Mouse (Mus musculus) olfactory bulb, adult 2 months (tissue): Measurements from ENCODE around the gene Nrxn3.

Experiments
- CTCF ChIP-seq: fragments of 200-500 bp; IDR thresholded peaks from 2 replicates; pipeline ENCODE4 v1.5.1; 2012; ENCODE audit warnings: low read depth, mild to moderate bottlenecking, low read length, moderate library complexity; ENCODE audit not compliant: insufficient read depth
- POLR2A ChIP-seq: fragments of 200-500 bp; IDR thresholded peaks from 2 replicates; pipeline ENCODE4 v1.6.1; 2012; ENCODE audit warnings: mild to moderate bottlenecking, low read depth, low read length, moderate library complexity; ENCODE audit not compliant: insufficient read depth

- TF ChIP-seq CTCF (no peak), POLR2A (no peak)
Measured at GRCm38 (mm10) chr12:88764791-88765190, 42.1 kb downstream of the Nrxn3 start.
